Mouse (Mus musculus): Measurements from ENCODE around the gene Cln3.

Gene Cln3

DNA sequence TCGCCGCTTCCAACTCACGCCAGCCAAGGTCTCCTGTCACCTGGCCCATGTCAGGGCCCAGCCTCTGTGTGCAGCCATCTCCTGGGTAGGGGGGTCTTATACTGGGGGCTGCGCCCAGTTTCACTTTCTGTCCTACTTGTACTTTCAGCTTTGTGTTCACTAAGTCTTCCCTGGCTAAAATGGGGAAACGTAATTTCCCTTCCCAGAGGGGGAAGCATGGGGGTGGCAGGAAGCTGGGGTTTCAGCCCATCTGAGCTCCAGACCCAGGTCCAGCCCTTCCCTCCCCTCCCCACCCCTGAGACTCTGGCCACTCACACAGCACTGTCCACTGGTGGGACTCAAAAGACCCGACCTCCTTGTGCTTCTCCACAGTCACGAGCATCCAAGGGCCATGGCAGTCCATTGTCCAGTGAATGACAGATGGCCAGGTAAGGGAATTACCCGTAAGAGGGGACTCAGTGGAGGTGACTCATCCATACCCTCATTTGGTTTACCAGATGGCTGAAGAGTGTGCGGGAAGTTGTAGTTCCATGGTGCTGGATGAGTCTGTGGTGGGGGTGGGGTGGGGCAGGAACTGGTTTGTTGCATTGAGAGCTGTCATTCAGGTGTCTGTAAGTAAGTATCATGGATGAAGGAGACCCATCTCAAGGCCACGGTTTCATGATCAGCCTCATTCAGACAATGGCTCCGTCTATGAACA lies 9.4 kb upstream of the Cln3 start, which contains the start of gene Il27:
TSS of gene Il27 (minus strand) at position 80 of the 700 bp plus-strand sequence.
- no peak for DNase-seq (ENCODE audit: low spot score)

DNA sequence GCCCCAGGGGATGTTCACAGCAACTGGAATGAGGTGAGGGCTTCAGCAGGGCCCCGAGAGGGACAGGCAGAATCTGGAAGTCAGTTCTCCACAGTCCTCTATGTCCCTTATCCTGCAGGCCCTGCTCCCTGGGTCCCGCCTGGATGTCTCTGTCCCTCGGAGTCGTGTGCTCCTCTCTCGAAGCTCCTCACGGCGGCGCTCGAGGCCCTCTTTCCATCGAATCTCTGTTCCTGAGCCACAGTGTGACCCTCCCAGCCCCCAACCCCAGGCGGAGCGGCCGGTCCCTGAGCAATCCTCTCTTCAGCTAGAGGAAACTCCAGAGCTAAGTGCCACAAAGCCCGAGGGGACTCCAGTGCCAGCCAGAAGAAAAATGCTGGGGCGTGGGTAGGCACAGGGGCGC lies 2.2 kb upstream of the Cln3 start:
- DNase-seq (ENCODE audit: low spot score): no peak

DNA sequence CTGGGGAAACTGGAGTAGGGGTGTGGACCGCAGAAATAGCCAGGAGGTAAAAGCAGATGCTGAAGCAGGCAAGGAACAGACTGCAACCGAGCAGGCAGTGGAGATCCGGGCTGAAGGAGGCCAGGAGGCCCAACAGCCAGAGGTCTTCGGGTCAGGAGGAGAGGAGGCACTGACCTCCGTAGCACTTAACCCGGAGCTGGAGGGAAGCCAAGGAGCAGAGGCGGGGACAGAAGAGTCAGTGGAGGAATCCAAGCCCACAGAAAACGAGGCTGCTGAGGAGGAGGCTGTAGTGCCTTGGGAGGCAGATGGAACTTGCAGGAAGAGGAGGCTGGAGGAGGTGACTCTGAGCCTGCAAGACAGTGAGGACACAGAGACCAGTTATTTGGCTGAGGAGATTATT lies 1.2 kb upstream of the Cln3 start:
- peak; percentile 78 for DNase-seq (ENCODE audit: low spot score)

DNA sequence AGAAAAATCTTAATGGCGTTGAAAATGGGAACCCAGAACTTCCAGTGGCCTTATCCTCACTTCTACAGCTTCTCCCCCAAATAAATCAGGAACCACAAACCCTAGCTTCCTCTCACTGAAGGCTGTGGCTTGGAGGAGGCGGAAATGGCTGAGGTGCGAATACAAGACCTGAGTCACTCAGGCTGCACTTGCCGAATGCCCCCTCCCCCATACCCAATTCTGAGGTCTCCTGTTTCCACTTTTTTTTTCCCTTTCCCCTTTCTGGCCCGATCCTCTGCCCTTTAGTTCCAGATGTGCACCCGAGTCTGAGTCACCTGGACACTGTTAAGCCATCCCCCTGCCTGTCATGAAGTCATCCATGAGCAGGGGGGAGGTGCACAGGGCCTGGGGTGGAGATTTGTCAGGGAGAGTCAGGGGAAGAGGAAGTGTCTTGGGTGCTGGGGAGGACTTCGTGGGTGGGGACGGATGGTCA lies 1.1 kb downstream of the Cln3 start, which contains the start of gene Apobr:
TSS of gene Apobr (plus strand) at position 437 of the 472 bp plus-strand sequence.
- no peak for DNase-seq (ENCODE audit: low spot score)

DNA sequence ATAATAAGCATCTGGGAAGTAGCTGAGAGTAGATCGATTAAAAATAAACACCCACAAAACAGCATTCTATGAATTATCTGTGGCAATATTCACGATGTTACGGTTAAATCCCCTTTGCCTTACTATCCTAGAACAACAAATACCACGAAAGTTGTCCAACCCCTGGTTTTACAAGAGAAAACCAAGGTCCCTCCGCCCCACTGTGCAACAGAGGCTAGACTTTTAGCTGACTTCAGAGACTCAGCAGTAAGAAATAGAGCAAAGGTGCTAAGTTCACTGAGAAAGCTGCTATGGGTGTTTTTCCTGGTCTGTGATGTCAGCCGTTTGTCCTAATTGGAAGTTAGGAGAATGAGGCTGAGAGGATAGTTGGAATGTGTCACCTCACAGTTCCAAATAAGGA lies 1.9 kb downstream of the Cln3 start:
- peak; percentile 45 for DNase-seq (ENCODE audit: low spot score)

DNA sequence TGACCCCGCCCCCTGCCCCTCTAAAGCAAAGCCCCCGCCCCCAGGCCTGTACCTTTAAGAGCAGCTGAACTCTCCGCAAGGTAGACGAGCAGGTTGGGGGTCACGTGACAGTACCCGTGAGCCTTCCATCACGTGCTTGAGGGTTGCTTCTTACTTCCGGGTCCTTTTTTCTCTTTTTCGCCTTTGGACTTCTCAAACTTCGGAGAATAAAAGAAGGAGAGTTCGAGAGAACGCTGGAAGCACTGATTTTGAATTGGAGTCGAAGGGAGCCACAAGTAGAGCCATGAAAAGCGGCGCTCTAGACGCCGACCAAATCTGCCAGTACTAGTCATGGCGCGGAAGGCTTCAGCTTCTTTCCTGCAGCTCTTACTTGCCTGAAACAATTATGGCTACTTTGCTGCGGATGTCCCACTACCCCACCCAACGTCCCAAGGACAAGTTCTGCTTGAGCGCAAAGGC lies 2.3 kb downstream of the Cln3 start:
- DNase-seq (ENCODE audit: low spot score): no peak

DNA sequence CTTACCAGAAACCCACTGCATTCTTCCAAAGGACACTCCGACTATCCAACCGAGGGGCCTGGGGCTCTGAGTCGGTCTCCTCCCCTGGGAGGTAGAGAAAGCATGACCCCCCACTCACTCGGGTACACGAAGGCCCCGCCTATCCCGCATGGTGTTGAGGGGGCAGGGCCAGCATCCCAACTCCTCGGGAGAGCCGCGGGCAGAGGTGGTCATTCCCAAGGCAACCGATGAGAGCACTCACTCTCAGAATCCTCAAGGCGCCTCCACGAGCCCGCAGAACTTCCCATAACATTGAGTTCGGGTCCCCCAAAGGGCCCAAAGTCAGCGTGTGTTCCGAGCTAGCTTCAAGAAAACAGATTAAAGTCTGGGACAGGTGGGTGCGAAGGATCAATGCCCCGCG lies 2.9 kb downstream of the Cln3 start:
- DNase-seq (ENCODE audit: low spot score): no peak

DNA sequence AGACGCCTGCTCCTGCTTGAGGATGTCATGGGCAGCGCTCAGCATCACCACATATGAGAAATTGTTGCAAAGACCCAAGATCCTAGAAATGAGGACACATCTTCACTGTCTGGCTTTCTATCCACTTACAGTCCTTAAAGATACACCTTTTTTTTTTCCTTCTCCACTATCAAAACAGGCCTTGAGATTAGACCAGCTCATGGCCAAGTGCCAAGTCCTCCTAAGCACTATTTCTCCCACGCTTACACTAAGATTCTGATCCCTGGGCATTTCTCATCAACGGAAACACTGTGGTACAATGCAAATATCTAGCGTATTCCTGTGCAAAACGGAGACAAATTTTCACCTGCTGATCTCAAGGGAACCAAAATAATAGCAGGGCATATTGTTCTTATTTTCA lies 4.0 kb downstream of the Cln3 start:
- DNase-seq (ENCODE audit: low spot score): no peak

DNA sequence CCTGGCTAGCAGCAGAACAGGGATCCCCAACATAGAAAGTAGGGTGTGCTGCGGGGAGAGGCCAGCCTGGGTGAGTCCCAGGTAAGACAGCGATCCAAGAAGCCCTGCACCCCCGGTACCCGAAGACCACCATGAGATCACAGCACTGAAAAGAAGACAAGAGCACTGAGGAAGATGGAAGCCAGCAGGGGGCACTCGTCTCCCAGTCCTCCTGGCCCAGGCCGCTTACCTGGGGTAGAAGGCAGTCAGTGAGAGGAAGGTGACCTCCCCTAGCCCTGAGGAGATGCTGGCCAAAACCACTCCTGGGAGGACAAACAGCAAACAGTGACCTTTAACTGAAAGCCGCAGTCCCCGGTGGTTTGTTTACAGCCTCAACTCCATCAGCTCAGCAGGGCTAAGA lies 6.4 kb downstream of the Cln3 start:
- peak; percentile 52 for DNase-seq (ENCODE audit: low spot score)

DNA sequence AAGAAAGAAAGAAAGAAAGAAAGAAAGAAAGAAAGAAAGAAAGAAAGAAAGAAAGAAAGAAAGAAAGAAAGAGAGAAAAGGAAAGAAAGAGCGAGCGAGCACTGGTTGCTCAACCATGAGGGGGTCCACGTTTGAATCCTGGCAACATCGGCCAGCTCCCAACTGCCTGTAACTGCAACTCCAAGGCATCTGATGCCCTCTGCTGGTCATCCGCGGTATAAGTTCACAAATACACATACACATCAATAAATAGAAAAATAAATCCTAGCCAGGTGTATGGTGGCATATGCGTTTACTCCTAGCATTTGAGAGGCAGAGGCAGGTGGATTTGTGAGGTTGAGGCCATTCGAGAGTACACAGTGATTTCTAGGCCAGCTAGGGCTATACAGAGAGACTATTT lies 8.7 kb downstream of the Cln3 start:
- peak; percentile 26 for DNase-seq (ENCODE audit: low spot score)

DNA sequence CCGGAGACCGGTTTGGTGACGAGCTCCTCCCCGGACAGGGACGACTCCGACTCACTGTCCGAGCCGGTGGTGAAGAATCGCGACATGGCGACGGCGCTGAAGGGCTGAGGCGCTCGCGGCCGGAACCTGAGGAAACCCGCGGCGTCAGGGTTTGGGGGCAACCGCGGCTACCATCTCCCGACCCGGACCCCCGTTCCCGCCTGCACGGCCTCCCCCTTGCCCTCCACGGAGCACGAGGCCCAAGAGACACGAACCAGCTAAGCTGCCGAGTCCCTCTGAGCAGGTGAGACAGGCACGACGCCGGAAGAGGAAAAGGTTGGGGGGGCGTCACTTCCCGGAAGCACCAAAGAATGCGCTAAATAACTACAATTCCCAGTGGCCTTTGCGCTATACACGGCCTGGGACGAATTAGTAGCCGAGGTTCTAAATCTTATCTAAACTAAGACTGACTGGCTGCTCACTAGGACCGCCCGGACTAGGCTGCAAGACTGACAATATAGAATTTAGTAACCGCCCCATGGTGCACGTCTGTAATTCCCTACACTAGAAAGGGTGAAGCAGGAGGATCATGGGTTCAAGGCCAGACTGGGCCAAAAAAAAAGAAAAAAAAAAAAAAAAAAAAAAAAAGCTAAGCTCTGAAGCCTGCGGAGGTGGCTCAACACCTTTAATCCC lies 19.4 kb downstream of the Cln3 start, which contains the start of gene Eif3c:
TSS of gene Eif3c (minus strand) at position 318 of the 672 bp plus-strand sequence.
- DNase-seq (ENCODE audit: low spot score): peak; percentile 83

DNA sequence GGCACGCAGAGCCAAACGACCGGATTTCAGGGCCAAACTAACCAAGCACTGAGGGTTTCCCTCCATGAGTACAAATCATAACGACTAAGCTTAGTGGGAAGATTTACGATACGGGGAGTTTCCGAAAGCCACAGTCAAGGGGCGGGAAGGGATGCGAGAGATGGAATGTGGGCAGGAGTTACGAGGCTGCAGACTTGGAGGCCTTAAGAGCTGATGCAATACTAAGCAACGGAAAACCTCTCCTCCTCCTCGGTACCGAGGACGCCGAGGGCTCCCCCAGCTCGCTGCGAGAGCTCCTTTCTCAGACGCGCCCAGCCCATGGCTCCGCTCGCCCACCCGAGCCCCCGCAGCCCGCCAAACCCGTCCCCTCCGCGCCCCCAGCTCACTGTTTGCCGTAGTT lies 19.9 kb downstream of the Cln3 start:
- peak; percentile 63 for DNase-seq (ENCODE audit: low spot score)

DNA sequence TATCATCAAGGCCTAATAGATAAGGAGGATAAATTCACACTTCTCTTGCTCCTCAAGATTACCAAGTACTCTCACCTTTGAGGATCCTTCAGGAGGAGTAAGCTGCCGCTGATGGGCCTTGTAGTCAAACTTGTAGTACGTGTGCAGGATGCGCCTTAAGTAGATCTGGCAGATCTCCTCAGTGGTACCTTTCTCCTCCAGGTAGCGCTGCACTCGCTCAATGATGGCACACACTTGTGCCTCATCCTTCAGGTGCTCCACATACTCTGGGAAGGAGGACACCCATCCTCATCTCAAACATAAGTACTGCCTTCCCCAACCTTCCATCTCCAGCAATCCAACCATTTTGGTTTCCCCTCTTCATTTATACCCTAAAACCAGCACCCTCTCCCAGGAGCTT lies 29.0 kb downstream of the Cln3 start:
- no peak for DNase-seq (ENCODE audit: low spot score)

DNA sequence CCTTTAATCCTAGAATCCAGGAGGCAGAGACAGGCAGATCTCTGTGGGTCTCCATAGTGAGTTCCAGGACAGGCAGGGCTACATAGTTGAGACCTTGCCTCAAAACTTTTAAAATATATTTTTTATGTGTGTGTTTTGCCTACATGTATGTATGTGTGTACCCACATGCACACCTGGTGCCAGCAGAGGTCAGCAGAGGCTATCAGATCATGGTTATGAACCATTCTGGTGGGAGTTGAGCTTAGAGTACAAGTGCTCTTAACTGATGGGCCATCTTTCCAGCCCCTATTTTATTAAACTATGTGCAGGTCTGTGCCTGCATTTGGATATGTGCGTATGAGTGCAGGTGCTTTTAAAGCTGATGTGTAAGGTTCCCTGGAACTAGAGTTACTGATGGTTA lies 30.8 kb downstream of the Cln3 start:
- DNase-seq (ENCODE audit: low spot score): no peak

DNA sequence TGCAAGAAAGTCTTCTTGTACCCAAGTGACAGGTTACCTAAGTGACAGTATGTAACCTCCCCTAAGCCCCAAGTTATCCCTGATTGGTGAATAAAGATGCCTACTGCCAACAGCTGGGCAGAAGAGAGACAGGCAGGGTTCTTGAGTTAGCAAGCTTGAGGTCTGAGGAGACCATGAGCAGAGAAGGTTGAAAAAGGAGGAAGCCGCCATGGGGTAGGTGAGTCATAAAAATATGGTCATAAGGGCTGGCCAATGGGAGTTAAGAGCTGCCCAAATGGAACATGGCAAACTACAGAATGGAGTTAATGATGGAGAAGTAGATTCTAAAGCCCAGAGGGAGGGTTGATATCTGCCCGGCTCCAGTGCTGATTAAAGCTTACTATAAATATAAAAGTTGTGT lies 40.0 kb downstream of the Cln3 start:
- DNase-seq (ENCODE audit: low spot score): no peak

DNA sequence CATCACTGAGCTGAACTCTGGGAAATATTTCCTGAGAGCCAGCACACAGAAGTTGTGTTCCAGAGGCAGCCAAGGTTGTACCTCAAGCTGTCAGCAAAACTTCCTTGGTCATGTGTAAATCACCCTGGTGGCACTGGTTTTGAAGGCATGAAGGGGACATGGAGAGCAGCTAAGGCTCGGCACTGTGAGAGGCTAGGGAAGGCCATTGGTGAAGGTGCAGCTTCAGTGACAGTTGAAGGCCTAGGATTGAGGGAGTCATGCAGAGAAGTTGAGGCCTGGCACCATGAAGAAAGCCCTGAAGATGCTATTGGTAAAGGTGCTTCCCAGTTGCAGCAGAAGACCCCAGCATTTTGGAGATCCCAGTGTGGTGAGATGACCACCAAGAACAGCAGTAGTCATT lies 44.0 kb downstream of the Cln3 start:
- DNase-seq (ENCODE audit: low spot score): no peak

DNA sequence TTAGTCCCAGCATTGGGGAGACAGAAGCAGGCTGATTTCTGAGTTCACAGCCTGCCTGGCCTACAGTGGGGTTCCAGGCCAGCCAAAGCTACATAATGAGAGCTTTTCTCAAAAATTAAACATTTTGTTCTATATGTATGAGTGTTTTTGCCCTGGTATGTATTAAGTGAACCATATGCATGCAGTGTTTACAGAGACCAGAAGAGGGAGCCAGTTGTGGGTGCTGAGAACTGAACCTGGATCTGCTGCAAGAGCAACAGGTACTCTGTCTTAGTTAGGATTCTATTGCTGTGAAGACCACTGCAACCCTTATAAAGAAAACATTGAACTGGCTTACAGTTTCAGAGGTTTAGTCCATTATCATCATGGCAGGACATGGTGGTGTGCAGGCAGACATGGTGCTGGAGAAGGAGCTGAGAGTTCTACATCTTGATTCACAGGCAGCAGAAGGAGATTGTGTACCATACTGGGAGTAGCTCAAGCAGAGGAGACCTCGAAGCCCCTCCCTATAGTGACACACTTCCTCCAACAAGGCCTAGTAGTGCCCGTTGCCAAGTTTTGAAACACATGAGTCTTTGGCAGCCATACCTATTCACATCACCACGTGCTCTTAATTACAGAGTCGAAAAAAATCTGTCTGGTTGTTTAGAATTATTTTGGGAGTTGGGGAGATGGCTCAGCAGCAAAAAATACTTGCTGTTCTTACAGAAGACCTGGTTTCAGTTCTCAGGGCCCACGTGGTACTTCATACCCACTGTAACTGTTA lies 47.6 kb downstream of the Cln3 start:
- DNase-seq (ENCODE audit: low spot score): peak; percentile 49

DNA sequence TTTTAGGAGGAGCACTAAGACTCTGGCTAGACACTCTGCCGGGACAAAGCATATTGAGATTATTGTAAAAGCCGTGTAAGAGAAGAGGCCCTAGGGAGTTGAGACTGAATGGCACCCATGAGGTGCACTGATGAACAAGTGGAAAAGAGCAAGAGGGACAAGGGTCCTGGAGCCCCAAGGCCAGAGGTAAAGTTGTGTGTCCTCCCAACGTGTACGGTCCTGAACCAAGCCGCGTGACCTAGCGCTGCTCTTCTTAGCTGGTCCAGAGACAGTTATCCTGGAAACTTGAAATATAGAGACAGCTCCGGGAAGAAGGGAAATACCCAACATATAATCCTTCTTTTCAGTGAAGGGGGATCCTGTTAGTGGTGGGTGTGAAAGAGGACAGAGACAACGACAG lies 49.2 kb downstream of the Cln3 start:
- DNase-seq (ENCODE audit: low spot score): no peak

DNA sequence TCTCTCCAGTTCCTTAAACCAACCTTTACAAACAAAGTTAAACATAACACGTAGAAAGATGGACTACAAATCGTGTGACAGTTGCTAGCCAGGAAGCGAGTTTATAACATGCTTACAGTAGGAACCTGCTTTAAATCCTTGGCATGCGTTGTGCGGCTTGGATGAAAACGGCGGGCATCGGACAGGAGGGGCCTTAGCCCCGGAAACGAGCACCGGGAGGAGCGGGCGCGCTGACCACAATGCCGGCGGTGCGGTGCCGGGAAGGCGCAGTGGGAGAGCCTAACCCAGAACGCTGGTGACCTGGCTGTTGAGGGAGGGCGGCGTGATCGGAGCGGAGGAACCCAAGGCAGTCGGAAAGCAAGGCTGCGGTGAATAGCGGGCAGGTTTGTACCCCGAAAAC lies 49.9 kb downstream of the Cln3 start:
- no peak for DNase-seq (ENCODE audit: low spot score)

DNA sequence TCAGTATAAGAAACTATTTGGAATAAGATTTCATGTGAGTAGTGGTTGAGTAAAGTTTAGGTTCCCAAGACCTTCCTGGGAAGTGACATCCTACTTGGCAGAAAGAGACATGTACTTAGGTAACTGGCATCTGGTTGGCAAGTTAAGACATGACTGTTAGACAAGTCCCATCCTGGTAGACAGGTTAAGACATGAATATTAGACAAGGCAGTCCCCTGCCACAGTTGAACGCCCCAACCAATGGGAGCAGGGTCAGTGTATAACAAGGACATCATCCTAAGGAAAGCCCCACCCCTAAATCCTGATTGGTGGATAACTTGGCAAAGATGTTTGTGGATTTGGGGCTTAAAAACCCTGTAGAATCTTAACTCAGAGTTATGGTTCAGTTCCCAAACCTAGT lies 52.2 kb downstream of the Cln3 start:
- no peak for DNase-seq (ENCODE audit: low spot score)

DNA sequence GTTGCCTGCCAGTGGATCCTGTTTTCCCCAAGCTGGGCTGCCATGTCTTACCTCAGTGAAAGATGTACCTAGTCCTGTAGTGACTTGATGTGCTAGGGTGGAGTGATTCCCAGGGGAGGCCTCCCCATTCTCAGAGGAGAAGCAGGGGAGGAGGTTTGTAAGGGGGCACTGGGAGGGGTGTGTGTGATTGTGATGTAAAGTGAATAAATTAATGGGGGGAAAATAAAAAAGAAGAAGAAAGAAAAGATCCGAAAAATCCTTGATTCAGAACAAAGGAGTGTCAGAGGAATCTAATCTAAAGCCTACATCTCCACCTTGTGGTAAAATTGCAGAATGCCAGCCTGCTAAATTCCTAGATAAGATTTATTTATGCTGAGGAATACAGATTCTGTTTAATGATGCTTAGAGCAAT lies 57.4 kb downstream of the Cln3 start:
- DNase-seq (ENCODE audit: low spot score): peak; percentile 51

DNA sequence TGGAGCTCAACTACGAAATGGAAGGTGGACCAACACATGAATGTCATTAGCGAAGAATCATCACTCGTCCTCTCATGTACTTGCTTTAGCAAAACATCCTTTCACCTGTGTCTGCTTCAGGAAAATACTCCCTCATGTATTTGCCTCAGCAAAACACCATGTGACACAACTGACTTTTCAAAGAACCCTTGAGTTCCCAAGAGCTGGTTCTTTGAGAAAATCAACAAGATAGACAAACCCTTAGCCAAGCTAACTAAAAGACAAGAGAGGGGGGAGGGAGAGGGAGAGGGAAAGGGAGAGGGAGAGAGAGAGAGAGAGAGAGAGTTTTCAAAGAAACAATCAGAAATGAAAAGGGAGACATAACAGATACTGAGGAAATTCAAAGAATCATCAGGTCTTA lies 62.3 kb downstream of the Cln3 start:
- no peak for DNase-seq (ENCODE audit: low spot score)
